Mouse (Mus musculus): ENCODE data around the gene Ndufb4.
"Not testable (repeated sequence)": the region's sequence is repeated elsewhere in the genome, so short reads cannot be mapped to it uniquely, and the experiment has no call there.

The Ndufb4 gene

DNA sequence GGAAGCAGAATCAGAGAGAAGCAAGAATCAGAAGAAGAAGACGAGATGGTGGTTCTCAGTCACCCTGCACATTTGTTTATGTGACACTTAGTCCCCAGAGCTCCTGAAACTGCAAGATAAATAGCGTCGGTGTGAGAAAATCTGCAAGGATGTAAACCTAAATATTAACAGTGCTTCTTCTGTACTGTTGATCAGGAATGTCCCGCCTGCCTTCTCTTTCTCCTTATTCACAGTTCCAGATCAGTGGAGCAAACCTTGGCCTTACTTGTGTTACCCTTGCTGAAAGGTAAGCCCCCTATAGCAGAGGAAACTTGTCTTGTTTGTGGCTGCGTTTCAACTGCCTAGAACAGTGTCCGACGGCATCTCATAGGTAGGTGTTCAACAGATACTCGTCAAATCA, 23.3 kb upstream of the Ndufb4 start:
- no peak for DNase-seq

DNA sequence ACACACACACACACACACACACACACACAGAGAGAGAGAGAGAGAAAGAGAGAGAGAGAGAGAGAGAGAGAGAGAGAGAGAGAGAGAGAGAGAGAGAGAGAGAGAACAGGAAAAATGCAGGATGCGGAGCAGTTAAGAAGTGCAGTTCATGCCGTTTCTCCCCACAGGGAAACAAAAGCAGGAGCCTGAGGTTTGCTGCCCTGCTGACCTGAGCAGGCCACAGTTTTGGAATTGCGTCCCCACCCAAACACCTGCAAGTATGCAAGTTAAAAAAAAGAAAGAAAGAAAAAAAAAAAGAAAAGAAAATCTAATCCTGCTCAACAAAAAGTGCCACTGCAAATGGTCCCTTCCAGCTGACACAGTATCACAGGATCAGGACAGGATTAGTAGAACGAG, 22.4 kb upstream of the Ndufb4 start:
- DNase-seq: no peak

DNA sequence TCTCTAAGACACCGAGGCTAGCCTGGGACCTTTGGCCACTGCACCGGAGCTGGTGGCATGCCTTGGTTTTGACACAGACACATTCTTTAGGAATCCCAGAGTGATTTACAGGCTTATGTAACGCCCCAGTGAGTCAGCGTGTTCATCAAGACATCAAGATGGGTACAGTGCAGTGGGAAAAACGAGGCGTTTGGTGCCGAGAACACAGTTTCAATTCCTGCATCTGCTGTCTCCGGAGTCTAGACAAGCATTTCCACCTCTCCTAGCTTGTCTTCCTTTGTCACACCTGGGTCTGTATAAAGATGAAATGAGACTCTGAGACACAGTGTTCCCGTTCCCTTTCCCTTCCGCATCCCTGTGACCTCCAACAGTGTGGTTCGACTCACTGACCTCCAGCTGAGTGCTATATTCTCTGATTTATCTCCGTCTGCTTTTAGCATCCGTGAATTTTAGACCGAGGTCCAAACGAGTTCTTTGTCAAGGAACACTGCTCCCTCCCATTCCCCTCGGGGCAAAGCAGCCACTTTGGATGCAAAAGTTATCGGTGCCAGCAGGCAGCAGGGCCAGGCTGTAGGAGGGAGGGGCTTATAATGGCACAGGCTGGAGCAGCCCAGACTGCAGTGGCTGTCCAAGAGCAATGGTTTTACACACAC, 21.9 kb upstream of the Ndufb4 start:
- no peak for DNase-seq

DNA sequence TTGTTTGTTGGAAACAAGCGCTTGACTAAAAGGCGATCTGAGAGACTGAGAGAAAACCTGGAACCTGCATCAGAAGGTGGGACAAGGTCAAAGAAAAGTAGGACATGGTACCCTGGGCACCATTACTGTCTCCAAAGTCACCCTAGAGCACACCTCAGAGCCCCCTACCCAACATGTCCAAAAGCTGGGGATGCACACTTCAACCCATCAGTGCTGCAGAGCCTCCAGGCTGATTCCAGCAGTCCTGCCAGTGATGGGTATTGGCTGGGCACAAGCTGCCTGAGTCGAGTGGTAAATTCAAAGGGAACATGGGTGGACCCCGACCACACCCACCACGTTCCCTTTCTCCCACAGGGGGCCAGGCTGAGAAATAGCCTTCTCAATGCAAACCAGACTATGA, 21.1 kb upstream of the Ndufb4 start:
- DNase-seq: no peak

- no peak for DNase-seq
These were observed 16.5 kb upstream of the Ndufb4 start for GRCm38 (mm10) chr16:37670666-37671283.

DNA sequence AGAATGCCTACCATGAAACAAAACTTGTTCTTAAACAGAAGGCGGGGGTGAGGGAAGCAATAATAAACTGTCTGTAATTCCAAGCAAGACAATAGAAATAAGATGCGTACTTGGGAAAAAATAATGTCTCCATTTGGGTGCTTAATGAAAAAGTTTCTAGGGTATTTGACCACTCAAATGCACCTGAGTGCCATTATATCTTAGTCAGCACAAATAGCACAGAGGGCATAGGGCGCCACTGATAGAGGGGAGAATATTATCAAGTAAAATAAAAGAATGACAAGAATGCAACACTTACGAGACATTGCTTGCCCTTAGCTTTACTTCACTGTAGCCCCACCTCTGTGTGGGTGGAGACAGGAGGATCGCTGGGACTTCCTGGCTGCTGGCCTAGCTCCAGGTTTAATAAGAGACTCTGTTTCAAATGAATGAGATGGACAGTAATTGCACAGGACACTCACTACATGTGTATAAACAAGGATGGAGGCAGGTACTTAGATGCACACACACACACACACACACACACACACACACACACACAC, 11.2 kb upstream of the Ndufb4 start:
- DNase-seq: no peak

DNA sequence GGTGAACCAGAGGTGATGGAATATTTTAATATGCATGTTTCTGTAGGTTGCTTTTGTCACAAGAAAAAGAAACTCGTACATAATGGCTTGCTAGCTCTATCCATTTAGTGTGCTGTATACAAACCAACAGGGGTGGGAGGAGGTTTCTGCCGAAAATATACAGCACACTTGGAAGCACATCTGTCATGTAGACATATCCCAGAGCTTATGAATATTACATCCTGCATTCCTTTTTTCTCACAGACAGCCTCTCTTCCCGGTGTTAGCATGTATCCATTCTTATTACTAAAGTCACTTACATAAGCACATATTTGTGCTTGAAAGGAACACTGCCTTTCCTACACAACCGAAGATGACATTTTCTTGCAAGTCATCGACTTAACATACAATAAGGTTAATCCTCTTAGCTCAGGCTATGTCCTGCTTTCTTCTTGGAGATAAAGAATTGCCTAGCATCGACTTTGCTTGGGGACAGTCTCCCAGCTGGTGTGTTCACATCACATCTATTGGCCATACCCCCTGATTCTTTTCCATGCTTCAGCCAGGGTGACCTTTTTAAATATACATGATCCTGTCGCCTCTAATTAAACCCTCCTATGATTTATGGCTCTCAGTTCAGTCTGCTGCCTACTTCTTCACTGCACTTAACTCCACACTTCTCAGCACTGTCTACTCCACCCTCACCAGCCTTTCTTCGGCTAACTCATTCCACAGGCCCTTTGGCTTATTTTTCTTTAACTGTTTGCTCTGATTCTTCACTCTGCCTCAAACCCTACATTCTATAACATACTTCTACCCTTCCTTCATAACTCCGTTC, 9.6 kb upstream of the Ndufb4 start:
- DNase-seq: no peak

DNA sequence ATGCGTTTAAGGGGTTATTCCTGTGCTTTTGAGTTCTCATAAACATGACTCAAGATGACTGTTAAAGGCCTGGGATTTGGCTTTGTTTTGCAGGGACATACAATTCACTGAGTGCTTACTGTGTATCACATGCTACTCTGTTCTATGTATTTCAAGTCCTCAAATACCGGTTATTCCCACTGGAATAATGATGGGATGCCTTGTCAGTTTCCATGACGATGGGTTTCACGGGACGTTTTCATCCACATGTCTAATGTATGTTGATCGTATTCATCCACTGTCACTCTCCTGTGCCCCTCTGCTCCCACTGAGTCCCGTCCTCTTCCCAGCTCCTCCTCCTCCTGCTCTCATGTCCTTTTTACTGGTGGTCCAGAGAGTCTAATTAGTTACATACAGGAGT, 2.5 kb upstream of the Ndufb4 start:
- DNase-seq: no peak

DNA sequence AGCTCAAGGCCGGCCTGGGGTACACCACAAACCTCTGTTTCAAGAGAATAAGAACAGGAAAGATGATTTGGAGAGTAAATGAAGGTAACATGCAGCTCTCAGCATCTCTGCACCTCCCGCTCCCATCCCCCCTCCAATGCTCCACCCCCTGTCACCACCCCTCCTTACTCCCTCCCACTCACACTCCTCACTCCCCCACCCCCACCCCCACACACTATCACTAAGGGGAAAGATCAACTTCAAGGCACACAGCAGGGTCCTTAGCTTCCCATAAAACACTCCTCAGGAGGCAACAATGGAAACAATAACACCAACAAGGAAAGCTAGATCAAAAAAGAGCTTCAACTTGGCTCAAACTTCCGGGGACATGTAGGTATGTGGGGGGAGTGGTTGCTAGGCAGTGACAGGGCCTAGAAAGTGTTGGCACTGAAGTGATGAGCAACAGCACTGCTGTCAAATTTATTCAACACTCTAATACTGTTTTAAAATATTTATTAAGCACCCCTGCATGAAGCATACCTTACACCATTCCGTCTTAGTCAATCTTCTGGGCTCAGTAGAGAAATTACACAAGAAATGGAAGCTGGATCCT, 1.6 kb upstream of the Ndufb4 start:
- no peak for DNase-seq

DNA sequence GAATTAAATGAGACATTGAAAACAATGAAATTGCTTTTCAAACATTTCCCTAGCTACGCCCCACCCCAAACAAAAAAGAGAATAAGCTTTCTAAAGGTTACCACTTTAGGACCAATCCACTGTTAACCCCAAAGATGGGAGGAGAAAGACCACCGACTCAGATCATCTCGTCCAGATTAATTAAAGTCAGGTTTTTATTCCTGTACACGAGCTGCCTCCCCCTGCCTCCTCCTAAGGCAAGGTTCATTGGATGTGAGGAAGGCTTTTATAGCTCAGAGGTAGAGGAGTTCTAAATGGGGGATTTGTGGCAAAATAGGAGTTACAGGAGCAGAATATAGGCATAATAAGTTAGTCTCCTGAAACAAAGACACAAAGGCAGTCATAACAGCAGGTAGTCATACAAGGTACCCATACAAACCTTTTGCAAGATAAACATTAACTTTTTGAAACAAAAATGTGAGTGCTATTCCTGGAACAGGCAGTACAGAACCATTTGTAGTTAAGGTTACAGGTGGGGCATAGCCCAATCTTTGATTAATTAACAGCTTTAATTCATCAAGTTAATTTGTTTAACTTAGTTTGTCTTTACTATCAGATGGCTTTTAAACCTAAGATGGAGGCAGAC, 690 bp upstream of the Ndufb4 start:
- DNase-seq: no peak

GRCm38 (mm10) chr16:37653058-37653457, 1.2 kb downstream of the Ndufb4 start:
- DNase-seq: no peak

- DNase-seq: no peak
These were observed 1.6 kb downstream of the Ndufb4 start for GRCm38 (mm10) chr16:37652654-37653053.

- DNase-seq: no peak
These were observed 2.8 kb downstream of the Ndufb4 start for GRCm38 (mm10) chr16:37651467-37651866.

- no peak for DNase-seq
These were observed 5.2 kb downstream of the Ndufb4 start for GRCm38 (mm10) chr16:37649068-37649467.

DNA sequence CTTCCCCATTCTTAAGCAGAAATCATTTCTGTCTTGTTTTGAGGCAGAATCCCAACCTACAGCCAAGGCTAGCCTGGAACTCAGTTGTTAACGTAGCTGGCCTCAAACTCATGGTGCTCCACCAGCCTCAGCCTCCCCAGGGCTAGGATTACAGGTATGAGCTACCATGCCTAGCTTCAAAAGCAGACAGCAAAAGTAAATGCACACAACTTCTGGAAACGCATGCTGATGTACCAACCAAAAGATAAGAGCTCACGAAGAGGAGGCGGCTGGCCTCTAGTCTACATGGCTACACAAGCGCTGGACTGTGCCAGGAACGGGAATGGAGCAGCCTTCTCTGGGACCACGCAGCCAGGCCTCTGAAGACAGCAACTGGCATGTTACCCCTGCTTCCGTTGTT, 6.3 kb downstream of the Ndufb4 start:
- no peak for DNase-seq

- no peak for DNase-seq
These were observed 7.2 kb downstream of the Ndufb4 start for GRCm38 (mm10) chr16:37647067-37647466.

- no peak for DNase-seq
These were observed 8.5 kb downstream of the Ndufb4 start for GRCm38 (mm10) chr16:37645799-37646198.

- DNase-seq: no peak
These were observed 9.0 kb downstream of the Ndufb4 start for GRCm38 (mm10) chr16:37645211-37645610.

DNA sequence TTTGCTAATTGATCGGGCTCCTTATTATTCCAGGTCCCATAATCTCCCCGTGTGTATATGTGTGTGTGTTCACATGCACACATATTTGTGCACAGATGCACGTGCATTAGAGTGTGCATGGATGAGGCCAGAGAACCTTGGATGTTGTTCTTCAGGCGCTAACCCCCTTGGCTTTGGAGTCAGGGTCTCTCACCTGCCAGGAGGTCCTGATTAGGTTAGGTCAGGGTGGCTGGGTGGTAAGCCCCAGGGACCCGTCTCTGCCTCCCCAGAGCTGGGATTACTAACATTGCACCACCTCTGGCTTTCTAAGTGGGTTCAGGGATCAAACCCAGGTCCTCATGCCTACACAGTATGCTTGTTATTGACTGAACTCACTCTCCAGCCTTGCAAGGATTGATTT, 9.8 kb downstream of the Ndufb4 start:
- DNase-seq: no peak

- DNase-seq: not testable (repeated sequence)
These were observed 13.7 kb downstream of the Ndufb4 start for GRCm38 (mm10) chr16:37640522-37640921.

DNA sequence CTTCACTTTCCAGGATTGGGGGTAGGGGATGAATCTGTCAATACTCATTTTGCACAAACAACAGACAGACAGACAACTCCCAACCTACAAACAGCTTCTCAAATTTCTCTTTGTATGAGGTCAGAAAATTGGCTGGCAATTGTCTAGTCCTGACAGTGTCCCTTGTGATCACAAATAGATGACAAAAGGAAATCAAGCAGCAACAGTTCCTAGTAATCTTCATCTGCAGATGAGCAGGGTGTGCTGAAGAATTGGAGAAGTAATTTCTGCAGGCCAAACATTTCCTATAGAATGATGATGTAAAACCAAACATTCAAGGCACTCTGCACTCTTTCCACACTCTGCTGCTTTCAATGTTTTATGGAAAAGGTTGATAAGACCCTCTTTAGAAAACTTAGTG, 16.5 kb downstream of the Ndufb4 start:
- DNase-seq: no peak

- no peak for DNase-seq
These were observed 18.1 kb downstream of the Ndufb4 start for GRCm38 (mm10) chr16:37636107-37636506.

GRCm38 (mm10) chr16:37635095-37635494, 19.2 kb downstream of the Ndufb4 start:
- DNase-seq: no peak
